Mouse (Mus musculus) heart, embryonic 15.5 days (tissue): ENCODE results near the gene Gm17428. TPM values are rescaled to one million over a fixed set of nuclear protein-coding genes. Genes with fewer than 3 reads are reported as not detected.

ENCODE experiments used
- ATAC-seq: fragments of 200-750 bp; cut with Nextera tagmentation; replicated peaks from 2 replicates; pipeline ENCODE4 v1.8.0; 2017; ENCODE audit warnings: low read depth, moderate TSS enrichment; ENCODE audit not compliant: insufficient number of reproducible peaks, insufficient read depth, low FRiP score
- H3K27ac ChIP-seq: fragments of 300-500 bp; sonication (generic); 2 replicates; pipeline ENCODE4 v1.5.1; 2015; ENCODE audit warnings: mild to moderate bottlenecking, inconsistent platforms
- H3K27me3 ChIP-seq: fragments of 300-500 bp; sonication (generic); 2 replicates; pipeline ENCODE4 v1.6.1; 2015; ENCODE audit warnings: inconsistent platforms
- H3K36me3 ChIP-seq: fragments of 300-500 bp; sonication (generic); 2 replicates; pipeline ENCODE4 v1.6.1; 2015; ENCODE audit warnings: mild to moderate bottlenecking, inconsistent platforms
- H3K4me1 ChIP-seq: fragments of 300-500 bp; sonication (generic); replicated peaks from 2 replicates; pipeline ENCODE4 v1.6.1; 2015; ENCODE audit warnings: inconsistent platforms
- H3K4me2 ChIP-seq: fragments of 300-500 bp; sonication (generic); 2 replicates; pipeline ENCODE4 v1.6.1; 2015; ENCODE audit warnings: inconsistent platforms, mild to moderate bottlenecking, moderate library complexity
- H3K4me3 ChIP-seq: fragments of 300-500 bp; sonication (generic); 2 replicates; pipeline ENCODE4 v1.5.1; 2015; ENCODE audit warnings: mild to moderate bottlenecking, inconsistent platforms
- H3K9ac ChIP-seq: fragments of 300-500 bp; sonication (generic); 2 replicates; pipeline ENCODE4 v1.6.1; 2015; ENCODE audit warnings: mild to moderate bottlenecking, inconsistent platforms
- H3K9me3 ChIP-seq: fragments of 300-500 bp; sonication (generic); replicated peaks from 2 replicates; pipeline ENCODE4 v1.6.1; 2016; ENCODE audit warnings: inconsistent platforms
- WGBS: fragments of 180-500 bp; shearing (Covaris S2); methylation state at CpG from one replicate; pipeline ENCODE4 v1.1.7; 2015; ENCODE audit warnings: mixed read lengths; 5-methylcytosine and 5-hydroxymethylcytosine counted together
- polyA plus RNA-seq: library from polyadenylated mRNA; unstranded; fragments of >200 nt; fragmentation: Nextera tagmentation; extraction: Ambion mirVana; gene quantifications from 2 replicates; pipeline ENCODE4 v1.2.1, GENCODE M21; 2015

Gene Gm17428
- polyA plus RNA-seq, 1 experiment from 2014 or later: not detected

GRCm38 (mm10) chr14:55001938-55002686 is 25.4 kb downstream of the Gm17428 start:
- 29% methylated on average over 12 of the region's 12 CpGs for WGBS
- no peak overlapping the region for H3K4me3 ChIP-seq
- 0 out of 2 replicates have a peak overlapping the region, but pooled peaks have one; percentile 0 for H3K9ac ChIP-seq
- no peaks in the 10 kb centered on the region for H3K9me3 ChIP-seq
- H3K27me3 ChIP-seq: no peaks in the 10 kb centered on the region
- peak overlapping the region; percentile 29 for H3K4me2 ChIP-seq
- ATAC-seq: no peak
- H3K27ac ChIP-seq: peak overlapping the region; percentile 99
- peaks cover 69% of the 10 kb centered on the region for H3K4me1 ChIP-seq
- H3K36me3 ChIP-seq: no peaks in the 10 kb centered on the region

GRCm38 (mm10) chr14:55002687-55003120 is 26.0 kb downstream of the Gm17428 start:
- H3K9me3 ChIP-seq: no peaks in the 10 kb centered on the region
- H3K4me2 ChIP-seq: peak overlapping the region; percentile 29
- no peak overlapping the region for H3K4me3 ChIP-seq

DNA sequence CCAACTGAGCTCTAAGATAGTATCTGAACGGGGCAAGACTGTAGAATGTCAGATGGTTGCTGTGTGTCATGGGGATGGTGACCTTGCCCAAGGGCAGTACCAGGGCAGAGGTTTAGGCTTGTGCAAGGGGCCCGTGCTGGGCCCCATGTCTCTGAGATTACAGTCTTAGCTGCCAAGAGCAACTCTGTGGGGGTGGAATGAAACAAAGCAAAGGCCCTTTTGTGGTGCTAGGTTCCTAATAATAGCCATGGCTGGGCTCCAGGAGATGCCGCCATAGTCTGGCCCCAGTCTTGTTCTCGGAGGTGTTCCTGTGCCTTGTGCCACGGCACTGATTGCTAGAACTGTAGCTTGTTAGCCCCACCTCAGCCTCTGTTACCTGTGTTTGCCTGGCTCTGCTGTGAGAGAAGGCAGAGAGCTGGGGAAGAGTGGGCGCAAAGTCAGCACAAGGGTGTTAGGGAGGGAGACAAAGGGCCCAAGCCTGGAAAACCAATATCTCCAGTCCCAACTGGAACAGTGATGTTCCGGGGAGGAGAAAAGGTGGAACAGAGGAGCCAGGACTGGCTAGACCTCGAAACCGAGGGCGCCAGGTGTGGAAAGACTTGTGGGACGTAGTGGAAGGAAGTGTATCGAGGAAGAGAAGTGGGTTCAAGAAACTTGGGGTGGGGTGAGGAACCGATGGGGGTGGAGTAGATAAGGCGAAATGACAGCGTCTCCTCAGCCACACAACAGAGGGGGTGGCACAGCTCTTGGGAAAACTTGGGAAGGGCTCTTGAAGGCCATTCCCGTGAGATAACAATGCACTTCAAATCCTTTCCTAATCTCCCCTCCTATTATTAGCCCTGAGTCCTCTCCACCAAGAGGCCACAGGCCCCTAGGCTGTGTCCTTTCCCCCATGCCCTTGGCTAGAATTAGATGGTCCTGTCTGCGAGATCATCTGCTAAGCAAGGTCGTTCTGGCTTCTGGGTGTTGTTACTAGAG is 27.4 kb downstream of the Gm17428 start:
- WGBS: 33% methylated on average over 18 of the region's 18 CpGs
- Histone ChIP-seq H3K27me3 (no peaks in the 10 kb centered on the region), H3K4me2 (peak overlapping the region; percentile 57), H3K9me3 (no peaks in the 10 kb centered on the region), H3K27ac (peak overlapping the region; percentile 99), H3K4me3 (peak overlapping the region; percentile 28), H3K9ac (peak overlapping the region; percentile 54), H3K36me3 (no peaks in the 10 kb centered on the region), H3K4me1 (peaks cover 62% of the 10 kb centered on the region)
- ATAC-seq: peak; percentile 86

More at GRCm38 (mm10) chr14:55002687-55003120, 26.0 kb downstream of the Gm17428 start:
- Histone ChIP-seq H3K36me3 (no peaks in the 10 kb centered on the region), H3K27me3 (no peaks in the 10 kb centered on the region), H3K27ac (peak overlapping the region; percentile 99), H3K4me1 (peaks cover 68% of the 10 kb centered on the region), H3K9ac (0 out of 2 replicates have a peak overlapping the region, but pooled peaks have one; percentile 0)
- 23% methylated on average over 7 of the region's 7 CpGs for WGBS
- ATAC-seq: no peak

DNA sequence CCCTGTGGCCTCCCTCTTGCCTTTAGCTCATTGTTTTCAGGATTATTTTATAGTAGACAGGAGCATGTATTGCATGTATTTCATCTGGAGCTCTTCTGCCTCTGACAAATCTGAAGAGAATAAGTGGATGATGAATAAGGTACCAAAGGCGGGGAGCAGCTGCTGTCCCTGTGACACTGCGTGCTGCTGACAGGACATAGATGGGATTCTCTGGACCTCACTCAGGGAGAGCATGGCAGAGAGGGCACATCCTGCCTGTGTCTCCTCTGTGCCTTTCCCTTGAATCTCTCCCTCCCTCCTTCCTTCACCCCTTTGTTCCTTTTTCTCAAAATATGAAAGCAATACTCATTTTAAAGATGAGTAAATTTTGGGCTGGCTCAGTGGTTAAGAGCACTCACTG is 28.8 kb downstream of the Gm17428 start:
- H3K27ac ChIP-seq: peak overlapping the region; percentile 99
- peaks cover 66% of the 10 kb centered on the region for H3K4me1 ChIP-seq

GRCm38 (mm10) chr14:55005967-55006366 is 29.2 kb downstream of the Gm17428 start:
- Histone ChIP-seq H3K27me3 (no peaks in the 10 kb centered on the region), H3K4me2 (no peak overlapping the region), H3K4me1 (peaks cover 66% of the 10 kb centered on the region), H3K4me3 (no peak overlapping the region), H3K36me3 (no peaks in the 10 kb centered on the region), H3K27ac (peak overlapping the region; percentile 99), H3K9me3 (no peaks in the 10 kb centered on the region), H3K9ac (no peak overlapping the region)
- ATAC-seq: no peak
- WGBS: 75% methylated on average over 8 of the region's 8 CpGs

More for the DNA sequence above, 28.8 kb downstream of the Gm17428 start:
- no peaks in the 10 kb centered on the region for H3K27me3 ChIP-seq
- no peaks in the 10 kb centered on the region for H3K36me3 ChIP-seq
- H3K9me3 ChIP-seq: no peaks in the 10 kb centered on the region
- WGBS: 42% methylated on average over 2 of the region's 2 CpGs
- no peak for ATAC-seq
- no peak overlapping the region for H3K4me3 ChIP-seq
- no peak overlapping the region; the same call in 1 of the 2 replicates for H3K4me2 ChIP-seq
- H3K9ac ChIP-seq: no peak overlapping the region

- H3K36me3 ChIP-seq: no peaks in the 10 kb centered on the region
- no peak overlapping the region for H3K4me3 ChIP-seq
- peak overlapping the region; percentile 99 for H3K27ac ChIP-seq
- no peak overlapping the region for H3K9ac ChIP-seq
- 66% methylated on average over 3 of the region's 3 CpGs for WGBS
- H3K4me2 ChIP-seq: no peak overlapping the region
- no peaks in the 10 kb centered on the region for H3K9me3 ChIP-seq
- H3K4me1 ChIP-seq: peaks cover 63% of the 10 kb centered on the region
- ATAC-seq: no peak
- H3K27me3 ChIP-seq: no peaks in the 10 kb centered on the region
These were observed 29.8 kb downstream of the Gm17428 start for GRCm38 (mm10) chr14:55006541-55006940.

DNA sequence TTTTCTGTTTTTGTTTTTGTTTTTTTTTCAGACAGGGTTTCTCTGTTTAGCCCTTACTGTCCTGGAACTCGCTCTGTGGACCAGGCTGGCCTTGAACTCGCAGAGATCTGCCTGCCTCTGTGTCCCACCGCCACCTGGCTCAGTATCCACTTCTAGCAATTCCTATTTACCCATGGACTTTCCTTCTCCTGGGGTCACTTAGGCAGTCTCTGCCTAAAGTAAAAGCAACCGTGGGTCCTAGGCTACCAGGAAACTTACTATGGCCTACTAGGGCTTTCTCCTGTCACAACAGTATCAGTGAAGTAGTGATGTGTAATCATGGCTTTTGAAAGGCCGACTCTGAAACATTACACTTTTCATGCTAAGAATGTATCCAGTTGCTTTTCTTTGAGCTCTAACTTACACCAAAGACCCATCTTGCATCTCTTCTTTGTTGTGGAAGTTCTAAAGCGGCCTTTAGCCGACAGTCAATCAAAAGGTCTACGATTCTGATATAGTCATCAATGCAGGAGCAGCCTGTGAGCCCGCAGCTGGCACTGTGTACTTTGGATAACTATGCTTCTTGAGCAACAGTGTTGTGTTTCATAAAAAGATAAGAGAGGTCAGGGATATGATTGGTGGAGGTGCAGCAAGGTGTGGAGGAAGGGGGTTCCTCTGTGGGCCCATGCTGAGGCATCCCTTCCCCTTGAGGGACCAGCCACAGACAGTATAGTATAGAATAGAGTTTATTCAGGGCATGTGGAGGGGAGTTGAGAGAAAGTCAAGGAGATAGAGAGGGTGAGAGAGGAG is 30.6 kb downstream of the Gm17428 start:
- ATAC-seq: no peak
- H3K27ac ChIP-seq: 0 out of 2 replicates have a peak overlapping the region, but pooled peaks have one; percentile 12
- peaks cover 58% of the 10 kb centered on the region for H3K4me1 ChIP-seq
- H3K36me3 ChIP-seq: no peaks in the 10 kb centered on the region
- H3K4me3 ChIP-seq: no peak overlapping the region
- no peak overlapping the region for H3K4me2 ChIP-seq
- H3K27me3 ChIP-seq: no peaks in the 10 kb centered on the region
- H3K9me3 ChIP-seq: no peaks in the 10 kb centered on the region
- no peak overlapping the region for H3K9ac ChIP-seq
- WGBS: 83% methylated on average over 9 of the region's 9 CpGs

DNA sequence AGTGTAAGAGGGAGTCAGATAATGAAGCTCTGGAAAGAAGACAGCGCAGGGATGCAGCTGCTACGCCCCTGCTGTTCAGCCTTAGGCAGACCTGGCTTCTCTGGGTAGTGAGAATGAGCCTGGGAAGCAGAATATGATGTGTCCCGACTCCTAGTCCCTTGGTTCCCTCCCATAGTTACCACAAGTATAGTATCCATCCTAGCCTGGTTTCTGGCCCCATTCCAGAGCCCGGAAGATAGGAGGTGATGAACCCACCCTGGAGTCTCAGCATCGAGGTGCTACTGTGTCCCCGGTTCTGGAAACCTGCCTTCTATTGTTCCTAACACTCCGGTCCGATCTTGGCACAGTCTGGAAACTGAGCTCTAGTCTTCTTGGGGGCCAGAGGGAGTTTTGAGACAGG is 31.7 kb downstream of the Gm17428 start:
- H3K27ac ChIP-seq: peak overlapping the region; percentile 76
- no peak overlapping the region for H3K4me2 ChIP-seq
- H3K4me3 ChIP-seq: no peak overlapping the region
- 64% methylated on average over 8 of the region's 8 CpGs for WGBS
- no peak for ATAC-seq
- H3K4me1 ChIP-seq: peaks cover 47% of the 10 kb centered on the region
- no peak overlapping the region for H3K9ac ChIP-seq
- no peaks in the 10 kb centered on the region for H3K27me3 ChIP-seq
- no peaks in the 10 kb centered on the region for H3K36me3 ChIP-seq
- no peaks in the 10 kb centered on the region for H3K9me3 ChIP-seq

- no peak for ATAC-seq
- Histone ChIP-seq H3K9me3 (no peaks in the 10 kb centered on the region), H3K27ac (no peak overlapping the region), H3K4me3 (no peak overlapping the region), H3K9ac (no peak overlapping the region), H3K4me2 (no peak overlapping the region), H3K4me1 (peaks cover 27% of the 10 kb centered on the region), H3K27me3 (no peaks in the 10 kb centered on the region), H3K36me3 (no peaks in the 10 kb centered on the region)
- 78% methylated on average over 4 of the region's 4 CpGs for WGBS
These were observed 34.4 kb downstream of the Gm17428 start for GRCm38 (mm10) chr14:55011116-55011515.

DNA sequence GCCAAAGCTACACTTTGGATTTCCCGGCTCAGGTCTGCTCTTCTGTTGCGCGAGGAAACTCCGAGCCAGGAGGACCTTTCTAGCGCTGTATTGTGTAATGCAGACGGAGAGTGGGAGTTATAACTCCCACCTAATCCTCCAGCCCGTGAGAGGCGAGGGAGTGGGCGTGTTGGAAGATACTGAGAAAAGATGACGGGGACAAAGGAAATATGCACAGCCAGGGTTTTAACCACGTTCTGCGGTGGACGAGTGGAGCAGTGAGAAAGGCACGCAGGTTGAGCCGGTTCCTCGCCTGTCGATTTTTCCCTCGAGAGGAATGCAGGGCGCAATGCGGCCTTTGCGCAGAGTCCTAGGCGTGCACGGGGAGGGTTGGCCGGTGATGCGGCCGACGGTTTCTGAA is 37.9 kb downstream of the Gm17428 start:
- peak overlapping the region; percentile 68 for H3K9ac ChIP-seq
- peaks cover 17% of the 10 kb centered on the region for H3K36me3 ChIP-seq
- H3K4me2 ChIP-seq: peak overlapping the region; percentile 75
- ATAC-seq: peak; percentile 41
- H3K27me3 ChIP-seq: no peaks in the 10 kb centered on the region
- WGBS: under 1% methylated on average over 27 of the region's 27 CpGs
- H3K4me1 ChIP-seq: peaks cover 9% of the 10 kb centered on the region
- H3K4me3 ChIP-seq: peak overlapping the region; percentile 56
- no peaks in the 10 kb centered on the region for H3K9me3 ChIP-seq
- peak overlapping the region; percentile 95 for H3K27ac ChIP-seq
